Mouse (Mus musculus): ENCODE results near the gene Rgs6. TPM values are rescaled to one million over a fixed set of nuclear protein-coding genes. Genes with fewer than 3 reads are reported as not detected.

The Rgs6 gene
- 0.28 TPM in 1 of 2 replicates, not detected in the other for polyA plus RNA-seq (2012; ENCODE audit: insufficient read depth, insufficient read length, missing spikeins)

GRCm38 (mm10) chr12:82588017-82588416, at the start of gene Rgs6:
Gene Rgs6 (plus strand): TSS chr12:82588292.
- no peak for TF ChIP-seq CTCF (IDR thresholded peaks at IDR 0.05; ENCODE audit: low read depth, low read length)
- TF ChIP-seq POLR2A (IDR thresholded peaks at IDR 0.05; ENCODE audit: borderline replicate concordance, low read depth, low read length) = no peak
- H3K4me1 ChIP-seq (ENCODE audit: control insufficient read depth, insufficient read depth, low read length) = no peaks in the 10 kb centered on the region
- H3K4me3 ChIP-seq (ENCODE audit: insufficient read depth, low read length) = no peak within 1 kb of the TSS
- H3K27ac ChIP-seq (ENCODE audit: insufficient read depth, low read depth, low read length) = no peak within 1 kb of the TSS

- Histone ChIP-seq H3K27ac (ENCODE audit: insufficient read depth, low read depth, low read length) (no peak overlapping the region), H3K4me1 (ENCODE audit: control insufficient read depth, insufficient read depth, low read length) (no peaks in the 10 kb centered on the region), H3K4me3 (ENCODE audit: insufficient read depth, low read length) (no peak overlapping the region)
- no peak for TF ChIP-seq CTCF (IDR thresholded peaks at IDR 0.05; ENCODE audit: low read depth, low read length)
- TF ChIP-seq POLR2A (IDR thresholded peaks at IDR 0.05; ENCODE audit: borderline replicate concordance, low read depth, low read length) = no peak
These were observed 41.0 kb upstream of the Rgs6 start for GRCm38 (mm10) chr12:82547127-82547526.

- H3K27ac ChIP-seq (ENCODE audit: insufficient read depth, low read depth, low read length) = no peak overlapping the region
- no peak overlapping the region for H3K4me3 ChIP-seq (ENCODE audit: insufficient read depth, low read length)
- TF ChIP-seq CTCF (IDR thresholded peaks at IDR 0.05; ENCODE audit: low read depth, low read length) (no peak), POLR2A (IDR thresholded peaks at IDR 0.05; ENCODE audit: borderline replicate concordance, low read depth, low read length) (no peak)
- H3K4me1 ChIP-seq (ENCODE audit: control insufficient read depth, insufficient read depth, low read length) = no peaks in the 10 kb centered on the region
These were observed 38.9 kb upstream of the Rgs6 start for GRCm38 (mm10) chr12:82549228-82549627.

- Histone ChIP-seq H3K27ac (ENCODE audit: insufficient read depth, low read depth, low read length) (no peak overlapping the region), H3K4me1 (ENCODE audit: control insufficient read depth, insufficient read depth, low read length) (no peaks in the 10 kb centered on the region), H3K4me3 (ENCODE audit: insufficient read depth, low read length) (no peak overlapping the region)
- TF ChIP-seq POLR2A (IDR thresholded peaks at IDR 0.05; ENCODE audit: borderline replicate concordance, low read depth, low read length) = no peak
- no peak for TF ChIP-seq CTCF (IDR thresholded peaks at IDR 0.05; ENCODE audit: low read depth, low read length)
These were observed 38.0 kb upstream of the Rgs6 start for GRCm38 (mm10) chr12:82550076-82550475.

- Histone ChIP-seq H3K4me3 (ENCODE audit: insufficient read depth, low read length) (no peak overlapping the region), H3K4me1 (ENCODE audit: control insufficient read depth, insufficient read depth, low read length) (no peaks in the 10 kb centered on the region), H3K27ac (ENCODE audit: insufficient read depth, low read depth, low read length) (no peak overlapping the region)
- TF ChIP-seq POLR2A (IDR thresholded peaks at IDR 0.05; ENCODE audit: borderline replicate concordance, low read depth, low read length) (no peak), CTCF (IDR thresholded peaks at IDR 0.05; ENCODE audit: low read depth, low read length) (no peak)
These were observed 35.7 kb upstream of the Rgs6 start for GRCm38 (mm10) chr12:82552376-82552775.

GRCm38 (mm10) chr12:82562916-82563315, 25.2 kb upstream of the Rgs6 start:
- H3K4me1 ChIP-seq (ENCODE audit: control insufficient read depth, insufficient read depth, low read length) = no peaks in the 10 kb centered on the region
- H3K4me3 ChIP-seq (ENCODE audit: insufficient read depth, low read length) = no peak overlapping the region
- TF ChIP-seq CTCF (IDR thresholded peaks at IDR 0.05; ENCODE audit: low read depth, low read length) (no peak), POLR2A (IDR thresholded peaks at IDR 0.05; ENCODE audit: borderline replicate concordance, low read depth, low read length) (no peak)
- no peak overlapping the region for H3K27ac ChIP-seq (ENCODE audit: insufficient read depth, low read depth, low read length)

GRCm38 (mm10) chr12:82568370-82568769, 19.7 kb upstream of the Rgs6 start:
- H3K4me3 ChIP-seq (ENCODE audit: insufficient read depth, low read length) = no peak overlapping the region
- H3K27ac ChIP-seq (ENCODE audit: insufficient read depth, low read depth, low read length) = no peak overlapping the region
- no peaks in the 10 kb centered on the region for H3K4me1 ChIP-seq (ENCODE audit: control insufficient read depth, insufficient read depth, low read length)
- TF ChIP-seq POLR2A (IDR thresholded peaks at IDR 0.05; ENCODE audit: borderline replicate concordance, low read depth, low read length) (no peak), CTCF (IDR thresholded peaks at IDR 0.05; ENCODE audit: low read depth, low read length) (no peak)

GRCm38 (mm10) chr12:82572706-82573105, 15.4 kb upstream of the Rgs6 start:
- no peaks in the 10 kb centered on the region for H3K4me1 ChIP-seq (ENCODE audit: control insufficient read depth, insufficient read depth, low read length)
- H3K27ac ChIP-seq (ENCODE audit: insufficient read depth, low read depth, low read length) = no peak overlapping the region
- H3K4me3 ChIP-seq (ENCODE audit: insufficient read depth, low read length) = no peak overlapping the region
- TF ChIP-seq CTCF (IDR thresholded peaks at IDR 0.05; ENCODE audit: low read depth, low read length) (no peak), POLR2A (IDR thresholded peaks at IDR 0.05; ENCODE audit: borderline replicate concordance, low read depth, low read length) (no peak)

GRCm38 (mm10) chr12:82586592-82586991, 1.5 kb upstream of the Rgs6 start:
- no peak overlapping the region for H3K27ac ChIP-seq (ENCODE audit: insufficient read depth, low read depth, low read length)
- no peak for TF ChIP-seq POLR2A (IDR thresholded peaks at IDR 0.05; ENCODE audit: borderline replicate concordance, low read depth, low read length)
- no peak for TF ChIP-seq CTCF (IDR thresholded peaks at IDR 0.05; ENCODE audit: low read depth, low read length)
- no peaks in the 10 kb centered on the region for H3K4me1 ChIP-seq (ENCODE audit: control insufficient read depth, insufficient read depth, low read length)
- H3K4me3 ChIP-seq (ENCODE audit: insufficient read depth, low read length) = no peak overlapping the region

GRCm38 (mm10) chr12:82587348-82587895, 670 bp upstream of the Rgs6 start:
- Histone ChIP-seq H3K4me1 (ENCODE audit: control insufficient read depth, insufficient read depth, low read length) (no peaks in the 10 kb centered on the region), H3K4me3 (ENCODE audit: insufficient read depth, low read length) (no peak overlapping the region), H3K27ac (ENCODE audit: insufficient read depth, low read depth, low read length) (no peak overlapping the region)
- no peak for TF ChIP-seq CTCF (IDR thresholded peaks at IDR 0.05; ENCODE audit: low read depth, low read length)
- TF ChIP-seq POLR2A (IDR thresholded peaks at IDR 0.05; ENCODE audit: borderline replicate concordance, low read depth, low read length) = no peak

Data from bone marrow macrophage, adult 2 months (primary cell).